Mouse (Mus musculus) cerebellum, postnatal 14 days (tissue): ENCODE data around the gene Il34.

ENCODE experiments used
- DNase-seq, 2 experiments: peaks; one replicate each; pipeline ENCODE4 v3.0.0; 2021; ENCODE audit warnings: mixed read lengths in 2 of 2

Gene Il34

GRCm38 (mm10) chr8:110706288-110706870 lies 99.3 kb downstream of the Il34 start:
- peak in 1 of 2 experiments; percentile 35 for DNase-seq

- DNase-seq: peak; percentile 80 to 88
Measured at GRCm38 (mm10) chr8:110705391-110706287, 100.1 kb downstream of the Il34 start.

GRCm38 (mm10) chr8:110704103-110704502 lies 101.6 kb downstream of the Il34 start:
- DNase-seq: no peak

- no peak for DNase-seq
Measured at GRCm38 (mm10) chr8:110703460-110704061, 102.2 kb downstream of the Il34 start.

- no peak for DNase-seq
Measured at GRCm38 (mm10) chr8:110702636-110703459, 102.9 kb downstream of the Il34 start.

- no peak for DNase-seq
Measured at GRCm38 (mm10) chr8:110700561-110700960, 105.2 kb downstream of the Il34 start.

- no peak for DNase-seq
Measured at GRCm38 (mm10) chr8:110699501-110699900, 106.2 kb downstream of the Il34 start.

GRCm38 (mm10) chr8:110698098-110698497 lies 107.6 kb downstream of the Il34 start:
- no peak for DNase-seq

- DNase-seq: no peak
Measured at GRCm38 (mm10) chr8:110697571-110697970, 108.2 kb downstream of the Il34 start.

GRCm38 (mm10) chr8:110696051-110696450 lies 109.7 kb downstream of the Il34 start:
- peak in 1 of 2 experiments; percentile 6 for DNase-seq

GRCm38 (mm10) chr8:110695431-110695830 lies 110.3 kb downstream of the Il34 start:
- peak; percentile 49 to 57 for DNase-seq

- peak in 1 of 2 experiments; percentile 27 for DNase-seq
Measured at GRCm38 (mm10) chr8:110694826-110695225, 110.9 kb downstream of the Il34 start.

GRCm38 (mm10) chr8:110694226-110694625 lies 111.5 kb downstream of the Il34 start:
- DNase-seq: peak in 1 of 2 experiments; percentile 14
